Mouse (Mus musculus) neural tube, embryonic 11.5 days (tissue): ENCODE data around the gene Hyal5. TPM values are rescaled to one million over a fixed set of nuclear protein-coding genes. Genes with fewer than 3 reads are reported as not detected.

Experiments
- ATAC-seq: fragments of 200-750 bp; cut with Nextera tagmentation; 2 replicates; pipeline ENCODE4 v1.8.0; 2017; ENCODE audit warnings: moderate number of reproducible peaks, mild to moderate bottlenecking, moderate TSS enrichment, moderate library complexity; ENCODE audit not compliant: insufficient read depth, low FRiP score, low TSS enrichment
- DNase-seq: peaks from one replicate; pipeline ENCODE4 v3.0.0-alpha.2; 2015; ENCODE audit warnings: low spot score
- H3K27ac ChIP-seq: fragments of 300-500 bp; sonication (generic); 2 replicates; pipeline ENCODE4 v1.5.1; 2014; ENCODE audit warnings: low read depth, mild to moderate bottlenecking, low read length
- H3K27me3 ChIP-seq: fragments of 300-500 bp; sonication (generic); 2 replicates; pipeline ENCODE4 v1.6.1; 2014; ENCODE audit warnings: mild to moderate bottlenecking, low read length, mixed read lengths; ENCODE audit not compliant: control insufficient read depth, insufficient read depth
- H3K36me3 ChIP-seq: fragments of 300-500 bp; sonication (generic); 2 replicates; pipeline ENCODE4 v1.6.1; 2014; ENCODE audit warnings: mild to moderate bottlenecking, low read length, moderate library complexity, mixed read lengths; ENCODE audit not compliant: control insufficient read depth, insufficient read depth
- H3K4me1 ChIP-seq: fragments of 300-500 bp; sonication (generic); 2 replicates; pipeline ENCODE4 v1.6.1; 2014; ENCODE audit warnings: low read length, mixed read lengths; ENCODE audit not compliant: control insufficient read depth, insufficient read depth
- H3K4me2 ChIP-seq: fragments of 300-500 bp; sonication (generic); 2 replicates; pipeline ENCODE4 v1.6.1; 2014; ENCODE audit warnings: low read depth, mild to moderate bottlenecking, moderate library complexity
- H3K4me3 ChIP-seq: fragments of 300-500 bp; sonication (generic); 2 replicates; pipeline ENCODE4 v1.5.1; 2014; ENCODE audit warnings: low read depth, low read length
- H3K9ac ChIP-seq: fragments of 300-500 bp; sonication (generic); 2 replicates; pipeline ENCODE4 v1.6.1; 2014; ENCODE audit warnings: mild to moderate bottlenecking, low read length
- H3K9me3 ChIP-seq: fragments of 300-500 bp; sonication (generic); 2 replicates; pipeline ENCODE4 v1.6.1; 2016; ENCODE audit warnings: low read length; ENCODE audit not compliant: control insufficient read depth
- WGBS: fragments of 180-500 bp; shearing (Covaris S2); extraction: QIAGEN DNeasy Blood & Tissue Kit; methylation state at CpG from one replicate; pipeline ENCODE4 v1.1.7; 2014; 5-methylcytosine and 5-hydroxymethylcytosine counted together
- polyA plus RNA-seq: library from polyadenylated mRNA; unstranded; fragments of >200 nt; fragmentation: Nextera tagmentation; extraction: Ambion mirVana; gene quantifications from 2 replicates; pipeline ENCODE4 v1.2.1, GENCODE M21; 2014

Hyal5 gene
- not detected in 2 replicates for polyA plus RNA-seq

- DNase-seq (no peak), ATAC-seq (no peak)
- H3K27me3 ChIP-seq, result no peaks in the 10 kb centered on the region
- H3K4me1 ChIP-seq, result no peaks in the 10 kb centered on the region
- no peak within 1 kb of the TSS for H3K4me3 ChIP-seq
- H3K36me3 ChIP-seq, result no peaks in the 10 kb centered on the region
- H3K4me2 ChIP-seq, result no peak within 1 kb of the TSS
- H3K9ac ChIP-seq, result no peak within 1 kb of the TSS
- H3K9me3 ChIP-seq, result no peaks in the 10 kb centered on the region
- no peak within 1 kb of the TSS for H3K27ac ChIP-seq
Measured at GRCm38 (mm10) chr6:24857697-24858096, at the start of gene Hyal5. Gene Hyal5 (plus strand): TSS chr6:24857997.

GRCm38 (mm10) chr6:24822070-24822469, 35.7 kb upstream of the Hyal5 start:
- no peak for ATAC-seq
- no peaks in the 10 kb centered on the region for H3K27me3 ChIP-seq

DNA sequence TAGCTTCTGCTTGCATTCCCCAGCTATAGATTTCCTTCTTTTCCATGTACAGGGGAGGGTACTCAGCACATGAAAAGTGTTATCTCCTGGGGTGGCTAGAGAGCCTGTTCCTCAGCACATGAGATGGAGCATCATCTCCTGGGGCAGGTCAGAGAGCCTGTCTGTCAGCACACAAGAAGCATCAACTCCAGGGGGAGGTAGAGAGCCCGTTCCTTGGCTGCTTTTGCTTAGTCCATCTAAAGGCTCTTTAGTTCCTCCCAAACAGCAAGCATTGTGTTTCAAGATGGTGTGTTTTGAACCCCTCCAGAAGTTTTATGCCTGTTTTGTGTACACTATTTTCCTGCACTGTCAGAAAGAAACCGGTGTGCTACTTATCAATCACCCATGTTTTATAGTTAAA, 2.5 kb downstream of the Hyal5 start:
- Histone ChIP-seq H3K4me2 (no peak overlapping the region), H3K27ac (no peak overlapping the region), H3K4me3 (no peak overlapping the region), H3K36me3 (no peaks in the 10 kb centered on the region), H3K9ac (no peak overlapping the region), H3K4me1 (no peaks in the 10 kb centered on the region), H3K27me3 (no peaks in the 10 kb centered on the region), H3K9me3 (no peaks in the 10 kb centered on the region)
- 50% methylated on average over 2 of the region's 2 CpGs for WGBS
- DNase-seq, result no peak
- no peak for ATAC-seq

More at GRCm38 (mm10) chr6:24822070-24822469, 35.7 kb upstream of the Hyal5 start:
- DNase-seq, result no peak
- 51% methylated on average over 2 of the region's 2 CpGs for WGBS
- Histone ChIP-seq H3K36me3 (no peaks in the 10 kb centered on the region), H3K4me2 (no peak overlapping the region), H3K9ac (no peak overlapping the region), H3K27ac (no peak overlapping the region), H3K4me1 (no peaks in the 10 kb centered on the region), H3K9me3 (no peaks in the 10 kb centered on the region), H3K4me3 (no peak overlapping the region)

DNA sequence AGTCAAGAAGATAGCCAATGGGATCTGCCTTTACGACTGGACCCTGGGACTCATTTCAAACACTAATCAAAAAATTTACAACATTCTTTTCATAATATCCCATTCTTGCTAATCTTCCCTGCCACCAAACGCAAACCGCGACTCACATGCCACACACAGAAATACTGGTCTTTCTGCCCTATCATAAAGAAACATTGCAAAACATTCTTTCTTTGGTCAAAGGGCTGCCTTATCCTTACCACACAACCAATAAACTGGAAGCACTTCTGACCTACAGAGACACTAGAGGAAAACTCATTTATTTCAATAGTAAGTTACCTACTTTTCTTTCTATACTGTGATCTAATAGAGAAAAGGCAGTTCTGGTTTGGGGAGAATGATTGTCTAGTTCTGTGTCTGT, 5.9 kb downstream of the Hyal5 start:
- WGBS, result 92% methylated on average over 4 of the region's 4 CpGs
- Histone ChIP-seq H3K4me2 (no peak overlapping the region), H3K27me3 (no peaks in the 10 kb centered on the region), H3K9me3 (no peaks in the 10 kb centered on the region), H3K27ac (no peak overlapping the region), H3K4me1 (no peaks in the 10 kb centered on the region), H3K9ac (no peak overlapping the region), H3K36me3 (no peaks in the 10 kb centered on the region), H3K4me3 (no peak overlapping the region)
- no peak for ATAC-seq
- no peak for DNase-seq

- 77% methylated on average over 11 of the region's 11 CpGs for WGBS
- no peaks in the 10 kb centered on the region for H3K9me3 ChIP-seq
- H3K9ac ChIP-seq, result no peak overlapping the region
- no peaks in the 10 kb centered on the region for H3K4me1 ChIP-seq
- no peaks in the 10 kb centered on the region for H3K36me3 ChIP-seq
- H3K4me3 ChIP-seq, result no peak overlapping the region
- H3K27me3 ChIP-seq, result no peaks in the 10 kb centered on the region
- H3K27ac ChIP-seq, result no peak overlapping the region
- peak; percentile 32 for DNase-seq
- peak; percentile 70 for ATAC-seq
- H3K4me2 ChIP-seq, result 0 out of 2 replicates have a peak overlapping the region, but pooled peaks have one; percentile 7
Measured at GRCm38 (mm10) chr6:24894146-24894873, 36.5 kb downstream of the Hyal5 start.

GRCm38 (mm10) chr6:24894874-24895183, 37.0 kb downstream of the Hyal5 start:
- H3K27ac ChIP-seq, result no peak overlapping the region
- 0 out of 2 replicates have a peak overlapping the region, but pooled peaks have one; percentile 7 for H3K4me2 ChIP-seq
- DNase-seq, result no peak
- peak; percentile 13; the same call in 1 of the 2 replicates for ATAC-seq
- 51% methylated on average over 2 of the region's 2 CpGs for WGBS
- H3K27me3 ChIP-seq, result no peaks in the 10 kb centered on the region
- H3K9ac ChIP-seq, result no peak overlapping the region
- H3K36me3 ChIP-seq, result no peaks in the 10 kb centered on the region
- no peaks in the 10 kb centered on the region for H3K9me3 ChIP-seq
- no peak overlapping the region for H3K4me3 ChIP-seq
- H3K4me1 ChIP-seq, result no peaks in the 10 kb centered on the region

GRCm38 (mm10) chr6:24905101-24905500, 47.3 kb downstream of the Hyal5 start:
- Histone ChIP-seq H3K9me3 (no peaks in the 10 kb centered on the region), H3K27me3 (no peaks in the 10 kb centered on the region), H3K4me2 (no peak overlapping the region), H3K27ac (no peak overlapping the region), H3K4me3 (no peak overlapping the region), H3K4me1 (no peaks in the 10 kb centered on the region), H3K36me3 (no peaks in the 10 kb centered on the region), H3K9ac (no peak overlapping the region)
- 83% methylated on average over 3 of the region's 3 CpGs for WGBS
- DNase-seq, result no peak
- no peak for ATAC-seq

GRCm38 (mm10) chr6:24907824-24908223, 50.0 kb downstream of the Hyal5 start:
- no peak for DNase-seq
- no peak overlapping the region for H3K9ac ChIP-seq
- no peaks in the 10 kb centered on the region for H3K27me3 ChIP-seq
- H3K4me1 ChIP-seq, result no peaks in the 10 kb centered on the region
- 85% methylated on average over 2 of the region's 2 CpGs for WGBS
- no peak overlapping the region for H3K4me2 ChIP-seq
- no peaks in the 10 kb centered on the region for H3K9me3 ChIP-seq
- no peak overlapping the region for H3K27ac ChIP-seq
- no peak overlapping the region for H3K4me3 ChIP-seq
- H3K36me3 ChIP-seq, result no peaks in the 10 kb centered on the region
- no peak for ATAC-seq

GRCm38 (mm10) chr6:24910016-24910727, 52.4 kb downstream of the Hyal5 start:
- no peak overlapping the region for H3K4me3 ChIP-seq
- no peaks in the 10 kb centered on the region for H3K9me3 ChIP-seq
- H3K27ac ChIP-seq, result no peak overlapping the region
- H3K27me3 ChIP-seq, result no peaks in the 10 kb centered on the region
- no peaks in the 10 kb centered on the region for H3K36me3 ChIP-seq
- no peak overlapping the region for H3K9ac ChIP-seq
- 80% methylated on average over 2 of the region's 2 CpGs for whole genome bisulfite sequencing
- DNase-seq (no peak), ATAC-seq (no peak)
- H3K4me1 ChIP-seq, result no peaks in the 10 kb centered on the region
- H3K4me2 ChIP-seq, result no peak overlapping the region
